Mouse (Mus musculus) stomach, postnatal 0 days (tissue): ENCODE data around the gene Gpr1. TPM values are rescaled to one million over a fixed set of nuclear protein-coding genes. Genes with fewer than 3 reads are reported as not detected.
A peak's percentile ranks its signal among the peaks of the same experiment; 100 is the strongest.
"Not testable (repeated sequence)": the region's sequence is repeated elsewhere in the genome, so short reads cannot be mapped to it uniquely, and the experiment has no call there.

ENCODE experiments used
- ATAC-seq: fragments of 200-750 bp; cut with Nextera tagmentation; 2 replicates; pipeline ENCODE4 v1.8.0; 2017; ENCODE audit not compliant: low FRiP score, low TSS enrichment
- DNase-seq: peaks from one replicate; pipeline ENCODE4 v3.0.0-alpha.2; 2016; ENCODE audit warnings: low spot score
- H3K27ac ChIP-seq: fragments of 300-500 bp; sonication (generic); replicated peaks from 2 replicates; pipeline ENCODE4 v1.5.1; 2014; ENCODE audit warnings: mild to moderate bottlenecking, control low read depth
- H3K27me3 ChIP-seq: fragments of 300-500 bp; sonication (generic); 2 replicates; pipeline ENCODE4 v1.6.1; 2014; ENCODE audit warnings: low read length; ENCODE audit not compliant: control insufficient read depth, insufficient read depth
- H3K36me3 ChIP-seq: fragments of 300-500 bp; sonication (generic); 2 replicates; pipeline ENCODE4 v1.6.1; 2014; ENCODE audit warnings: low read length, mixed read lengths; ENCODE audit not compliant: control insufficient read depth, insufficient read depth
- H3K4me1 ChIP-seq: fragments of 300-500 bp; sonication (generic); replicated peaks from 2 replicates; pipeline ENCODE4 v1.6.1; 2014; ENCODE audit warnings: antibody characterized with exemption; ENCODE audit not compliant: control insufficient read depth, insufficient read depth
- H3K4me2 ChIP-seq: fragments of 300-500 bp; sonication (generic); replicated peaks from 2 replicates; pipeline ENCODE4 v1.6.1; 2014; ENCODE audit warnings: low read depth, mild to moderate bottlenecking, control low read depth, moderate library complexity
- H3K4me3 ChIP-seq: fragments of 300-500 bp; sonication (generic); 2 replicates; pipeline ENCODE4 v1.5.1; 2014; ENCODE audit warnings: low read depth, low read length, control low read depth
- H3K9ac ChIP-seq: fragments of 300-500 bp; sonication (generic); 2 replicates; pipeline ENCODE4 v1.6.1; 2014; ENCODE audit warnings: mild to moderate bottlenecking, low read length, control low read depth, mixed read lengths
- H3K9me3 ChIP-seq: fragments of 300-500 bp; sonication (generic); 2 replicates; pipeline ENCODE4 v1.6.1; 2016; ENCODE audit warnings: low read length; ENCODE audit not compliant: control insufficient read depth
- CTCF ChIP-seq: IDR thresholded peaks from 2 replicates; pipeline ENCODE4 v1.5.1; 2016; ENCODE audit warnings: antibody characterized with exemption, low read depth, mild to moderate bottlenecking, moderate library complexity
- EP300 ChIP-seq: optimal IDR thresholded peaks from 2 replicates; pipeline ENCODE3; 2016; ENCODE audit warnings: antibody characterized with exemption
- WGBS: fragments of 180-500 bp; shearing (Covaris S2); extraction: QIAGEN DNeasy Blood & Tissue Kit; methylation state at CpG from one replicate; pipeline ENCODE4 v1.1.7; 2014; 5-methylcytosine and 5-hydroxymethylcytosine counted together
- polyA plus RNA-seq: library from polyadenylated mRNA; unstranded; fragments of >200 nt; fragmentation: Nextera tagmentation; extraction: Ambion mirVana; gene quantifications from 2 replicates; pipeline ENCODE4 v1.2.1, GENCODE M21; 2015

Gpr1 gene
- polyA plus RNA-seq, 1 experiment from 2014 or later = 0.05 TPM

- 2% methylated on average over 3 of the region's 3 CpGs for WGBS
- ATAC-seq (peak; percentile 81), DNase-seq (peak; percentile 94)
- 0 out of 2 replicates have a peak, but pooled peaks cover 2% of the 10 kb centered on the region for H3K36me3 ChIP-seq
- no peaks in the 10 kb centered on the region for H3K4me1 ChIP-seq
- TF ChIP-seq CTCF (peak; percentile 98), EP300 (no peak)
- H3K9me3 ChIP-seq = no peaks in the 10 kb centered on the region
- no peak overlapping the region for H3K9ac ChIP-seq
- H3K27me3 ChIP-seq = no peaks in the 10 kb centered on the region
- no peak overlapping the region for H3K4me2 ChIP-seq
- H3K4me3 ChIP-seq = no peak overlapping the region
- H3K27ac ChIP-seq = no peak overlapping the region
Measured at GRCm38 (mm10) chr1:63181019-63181418, 33.3 kb downstream of the Gpr1 start.

GRCm38 (mm10) chr1:63180575-63180974 lies 33.8 kb downstream of the Gpr1 start:
- not testable (repeated sequence) for H3K27me3 ChIP-seq, H3K4me1 ChIP-seq, H3K4me2 ChIP-seq, DNase-seq, H3K9me3 ChIP-seq, ATAC-seq, H3K27ac ChIP-seq, H3K36me3 ChIP-seq, H3K4me3 ChIP-seq, H3K9ac ChIP-seq
- 73% methylated on average over 4 of the region's 4 CpGs for WGBS

GRCm38 (mm10) chr1:63180122-63180521 lies 34.2 kb downstream of the Gpr1 start:
- Histone ChIP-seq H3K27ac (no peak overlapping the region), H3K36me3 (0 out of 2 replicates have a peak, but pooled peaks cover 2% of the 10 kb centered on the region), H3K4me1 (peaks cover 6% of the 10 kb centered on the region; the same call in 1 of the 2 replicates), H3K27me3 (no peaks in the 10 kb centered on the region), H3K9me3 (no peaks in the 10 kb centered on the region), H3K4me3 (no peak overlapping the region), H3K4me2 (no peak overlapping the region), H3K9ac (no peak overlapping the region)
- TF ChIP-seq EP300 = no peak
- no peak for TF ChIP-seq CTCF
- ATAC-seq (no peak), DNase-seq (no peak)
- WGBS = 91% methylated on average over 4 of the region's 4 CpGs

- DNase-seq (no peak), ATAC-seq (no peak)
- 59% methylated on average over 3 of the region's 3 CpGs for WGBS
- TF ChIP-seq CTCF = no peak
- no peak for TF ChIP-seq EP300
- Histone ChIP-seq H3K27me3 (no peaks in the 10 kb centered on the region), H3K4me3 (peak overlapping the region; percentile 99; the same call in 1 of the 2 replicates), H3K4me2 (peak overlapping the region; percentile 73; the same call in 1 of the 2 replicates), H3K4me1 (peaks cover 7% of the 10 kb centered on the region; the same call in 1 of the 2 replicates), H3K9me3 (no peaks in the 10 kb centered on the region), H3K36me3 (0 out of 2 replicates have a peak, but pooled peaks cover 2% of the 10 kb centered on the region), H3K9ac (peak overlapping the region; percentile 96), H3K27ac (peak overlapping the region; percentile 93; the same call in 1 of the 2 replicates)
Measured at GRCm38 (mm10) chr1:63178308-63178707, 36.0 kb downstream of the Gpr1 start.

- WGBS = under 1% methylated on average over 71 of the region's 72 CpGs
- Histone ChIP-seq H3K27ac (peak within 1 kb of the TSS; percentile 93), H3K4me1 (peaks cover 7% of the 10 kb centered on the region; the same call in 1 of the 2 replicates), H3K9ac (peak within 1 kb of the TSS; percentile 96), H3K4me3 (peak within 1 kb of the TSS; percentile 99), H3K9me3 (no peaks in the 10 kb centered on the region), H3K27me3 (no peaks in the 10 kb centered on the region), H3K4me2 (peak within 1 kb of the TSS; percentile 73), H3K36me3 (peaks cover 2% of the 10 kb centered on the region; the same call in 1 of the 2 replicates)
- TF ChIP-seq CTCF = no peak
- TF ChIP-seq EP300 = peak; percentile 94
- ATAC-seq (peak; percentile 94), DNase-seq (peak; percentile 97)
Measured at GRCm38 (mm10) chr1:63176604-63177421, 37.5 kb downstream of the Gpr1 start, which contains the start of the genes Eef1b2 and Ndufs1. Eef1b2 (plus strand) TSS chr1:63176825. Ndufs1 (minus strand) TSS chr1:63176833.

- Histone ChIP-seq H3K4me2 (peak overlapping the region; percentile 71), H3K36me3 (peaks cover 2% of the 10 kb centered on the region; the same call in 1 of the 2 replicates), H3K4me1 (peaks cover 7% of the 10 kb centered on the region; the same call in 1 of the 2 replicates), H3K27me3 (no peaks in the 10 kb centered on the region), H3K4me3 (peak overlapping the region; percentile 99), H3K9ac (peak overlapping the region; percentile 91), H3K27ac (peak overlapping the region; percentile 93), H3K9me3 (no peaks in the 10 kb centered on the region)
- ATAC-seq (peak; percentile 39), DNase-seq (no peak)
- TF ChIP-seq CTCF (no peak), EP300 (no peak)
- WGBS = under 1% methylated on average over 14 of the region's 14 CpGs
Measured at GRCm38 (mm10) chr1:63176259-63176603, 38.1 kb downstream of the Gpr1 start.
